Mouse (Mus musculus) gastrocnemius, postnatal 14 days (tissue): ENCODE data around the gene Csgalnact2. TPM values are rescaled to one million over a fixed set of nuclear protein-coding genes. Genes with fewer than 3 reads are reported as not detected.

Experiments
- DNase-seq: peaks from one replicate; pipeline ENCODE4 v3.0.0; 2021; ENCODE audit warnings: mixed read lengths
- intact Hi-C: fragments of 180-260 bp; cut with DNase I; formaldehyde crosslinking; loops from one replicate; pipeline ENCODE4 v1.15.1; 2025; ENCODE audit warnings: low total_unique reads
- total RNA-seq, 2 experiments: library from RNA; stranded (reverse); gene quantifications; 2 replicates each; pipeline ENCODE4 v1.2.3; 2021

Gene Csgalnact2
- total RNA-seq, 2 experiments from 2014 or later = 21.4 to 22.1 TPM

DNA sequence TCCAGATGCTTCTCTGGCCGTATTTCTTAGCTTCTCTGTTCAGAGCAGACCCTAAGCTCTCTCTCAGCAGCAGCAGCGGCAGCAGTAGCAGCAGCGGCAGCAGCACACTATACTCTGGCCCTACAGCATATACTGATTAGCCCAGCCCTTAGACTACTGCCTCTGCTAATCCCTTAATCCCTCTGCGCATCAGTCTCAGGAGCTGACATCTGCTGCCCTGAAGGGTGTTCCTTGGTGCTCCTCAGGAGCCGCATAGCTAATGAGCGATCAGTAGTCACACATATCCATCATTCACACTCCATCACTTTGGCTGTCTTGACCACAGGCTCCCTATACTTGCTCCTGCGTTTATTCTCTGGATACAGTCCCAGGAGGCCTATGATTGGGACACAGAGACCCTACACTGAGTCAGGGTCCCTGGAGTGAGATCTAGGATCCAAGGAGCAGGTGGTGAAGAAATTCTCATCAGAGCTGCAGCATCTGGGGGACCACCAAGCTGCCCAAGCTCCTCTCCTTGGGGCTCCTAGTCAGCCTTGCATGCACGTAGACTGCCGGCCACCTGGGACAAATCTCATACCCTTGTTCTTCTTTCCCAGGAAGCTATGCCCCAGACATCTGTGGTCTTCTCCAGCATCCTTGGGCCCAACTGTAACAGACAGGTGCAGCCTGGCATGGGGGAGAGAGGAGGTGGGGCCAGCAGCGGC, 59.0 kb downstream of the Csgalnact2 start:
- intact Hi-C loops = no loop called here
- DNase-seq = no peak

DNA sequence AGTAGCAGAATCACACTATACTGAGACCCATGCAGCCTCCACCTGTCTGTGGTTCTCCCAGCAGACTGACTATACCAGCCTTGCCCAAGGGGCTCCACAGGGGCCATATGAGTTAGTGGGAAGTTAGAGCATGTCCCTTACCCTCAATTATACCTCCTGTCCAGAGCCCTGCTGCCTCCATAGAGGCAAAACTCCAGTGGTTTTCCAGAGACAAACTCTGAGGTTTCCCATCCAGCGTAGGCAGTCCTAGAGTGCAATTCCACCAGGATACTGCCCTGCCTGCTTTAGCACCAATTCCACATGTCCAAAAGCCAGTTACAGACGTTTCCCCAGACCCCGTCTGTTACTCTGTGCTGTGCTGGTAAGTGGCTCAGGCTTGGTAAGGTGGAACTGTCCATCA, 59.6 kb downstream of the Csgalnact2 start:
- no peak for DNase-seq
- intact Hi-C loops = no loop called here

DNA sequence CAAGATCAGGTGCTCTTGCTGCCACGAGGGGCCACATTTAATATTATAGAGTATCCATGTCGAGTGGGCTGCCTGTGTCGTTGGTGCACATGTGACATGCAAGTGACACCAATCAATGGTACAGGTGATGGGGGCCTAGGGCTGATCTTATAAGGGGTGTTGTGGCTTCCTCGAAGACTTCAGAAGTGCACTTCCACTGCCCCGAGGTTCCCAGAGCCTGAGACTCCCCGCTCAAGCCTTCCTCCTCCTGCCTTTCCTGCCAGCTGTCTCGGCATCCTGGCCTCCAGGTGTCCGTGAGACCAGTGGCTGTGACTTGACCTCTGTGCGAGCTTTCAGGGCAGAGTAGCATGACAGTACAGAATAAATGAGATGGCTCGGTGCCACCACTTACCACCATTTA, 60.2 kb downstream of the Csgalnact2 start:
- intact Hi-C loops = no loop called here
- no peak for DNase-seq

GRCm38 (mm10) chr6:118077421-118077820, 61.5 kb downstream of the Csgalnact2 start:
- DNase-seq = no peak
- intact Hi-C loops = no loop called here

DNA sequence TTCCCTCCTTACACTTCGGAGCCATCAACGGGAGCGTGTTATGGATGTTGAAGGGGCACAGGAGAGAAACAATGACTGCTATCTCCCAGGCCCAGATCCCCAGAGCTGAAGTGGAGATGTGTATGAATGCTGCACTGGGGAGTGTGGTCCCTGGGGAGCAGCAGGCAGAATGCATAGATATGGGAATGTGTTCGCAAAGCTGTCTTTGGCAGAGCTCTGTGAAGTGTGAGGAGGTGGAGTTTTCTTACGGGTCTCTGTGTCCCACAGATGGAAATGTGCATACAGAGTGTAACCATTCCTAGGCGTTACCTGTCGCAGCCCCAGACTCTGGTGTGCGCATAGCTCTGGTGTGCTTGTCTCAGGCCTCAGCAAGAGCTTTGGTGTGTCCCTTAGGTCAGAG, 62.2 kb downstream of the Csgalnact2 start:
- intact Hi-C loops = no loop called here
- DNase-seq = no peak

- intact Hi-C loops = no loop called here
- DNase-seq = no peak
These were observed 62.7 kb downstream of the Csgalnact2 start for GRCm38 (mm10) chr6:118076256-118076655.

GRCm38 (mm10) chr6:118074151-118074550, 64.8 kb downstream of the Csgalnact2 start:
- intact Hi-C loops = no loop called here
- DNase-seq = no peak

GRCm38 (mm10) chr6:118072176-118072575, 66.8 kb downstream of the Csgalnact2 start:
- no peak for DNase-seq
- intact Hi-C loops = no loop called here

DNA sequence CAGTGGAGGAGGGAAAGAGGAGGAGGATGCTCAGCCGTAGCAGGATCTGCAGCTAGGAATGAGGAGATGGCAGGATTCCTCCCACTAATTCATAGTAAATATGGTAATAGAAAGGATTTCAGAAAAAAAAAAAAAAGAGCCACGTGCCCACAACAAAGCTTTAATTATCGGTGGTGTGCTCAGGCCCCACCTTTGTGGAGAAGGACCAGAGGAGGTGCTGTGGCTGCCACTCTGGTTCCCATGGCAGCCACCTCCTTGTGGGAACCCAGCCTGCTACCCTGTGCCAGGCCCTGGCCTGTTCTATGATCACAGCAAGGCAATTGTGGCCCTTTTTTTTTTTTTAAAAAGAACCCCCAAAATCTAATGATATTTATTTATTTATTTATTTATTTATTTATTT, 67.5 kb downstream of the Csgalnact2 start:
- DNase-seq = no peak
- intact Hi-C loops = no loop called here

DNA sequence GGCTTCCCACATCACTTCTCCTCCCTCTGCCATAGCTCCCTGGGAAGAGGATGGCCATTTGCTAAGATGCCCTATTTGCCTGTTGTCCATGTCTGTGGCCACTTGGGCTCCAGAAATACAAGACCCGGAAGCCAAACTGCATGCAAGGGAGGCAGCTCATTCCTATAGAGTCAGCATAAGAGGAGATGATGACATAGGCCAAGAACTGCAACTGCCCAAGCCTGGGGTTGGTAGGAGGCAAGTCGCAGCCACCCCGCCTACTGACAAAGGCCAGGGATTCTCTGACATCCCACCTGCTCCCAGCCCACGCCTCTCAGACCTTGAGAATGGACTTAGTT, 68.0 kb downstream of the Csgalnact2 start:
- intact Hi-C loops = no loop called here
- no peak for DNase-seq

GRCm38 (mm10) chr6:118070321-118071012, 68.5 kb downstream of the Csgalnact2 start:
- DNase-seq = no peak
- intact Hi-C loops = no loop called here

DNA sequence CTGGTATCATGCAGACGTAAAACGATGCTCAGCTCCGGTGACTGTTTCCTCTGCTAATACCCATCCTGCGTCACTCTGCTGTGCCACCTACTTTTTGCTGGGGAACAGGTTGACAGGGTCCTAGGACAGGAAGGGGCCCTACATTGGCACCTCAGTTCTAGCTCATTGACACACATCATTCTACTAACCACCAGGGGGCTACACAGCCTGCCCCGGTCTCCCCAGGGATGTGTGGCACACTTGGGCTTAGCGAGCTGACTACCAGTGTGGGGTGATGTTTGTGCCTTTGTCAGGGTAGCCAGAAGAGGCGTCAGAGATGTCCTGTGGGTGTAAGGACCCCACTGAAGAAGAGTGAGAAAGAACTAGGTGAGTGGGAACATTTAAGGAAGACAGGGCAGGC, 71.2 kb downstream of the Csgalnact2 start:
- intact Hi-C loops = no loop called here
- DNase-seq = no peak

GRCm38 (mm10) chr6:118066199-118067081, 72.5 kb downstream of the Csgalnact2 start:
- peak; percentile 49 for DNase-seq
- intact Hi-C loops = no loop called here

DNA sequence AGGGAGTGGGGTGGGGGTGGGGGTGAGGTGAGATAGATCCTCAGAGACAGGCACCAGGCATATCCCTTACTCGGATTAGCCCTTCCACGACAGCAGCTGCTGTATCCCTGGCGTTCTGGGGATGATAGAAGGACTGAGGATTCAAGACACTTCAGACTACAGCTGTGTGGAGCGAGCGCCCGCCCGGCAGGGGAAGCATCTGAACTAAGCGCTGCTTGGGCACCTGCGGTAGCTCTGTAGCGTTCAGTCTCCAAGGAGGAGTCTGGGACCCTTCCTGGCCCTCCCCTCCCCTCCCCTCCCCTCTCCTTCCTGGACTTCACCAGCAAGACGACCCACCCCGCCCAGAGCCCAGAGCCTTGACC, 73.1 kb downstream of the Csgalnact2 start:
- no peak for DNase-seq
- intact Hi-C loops = no loop called here

DNA sequence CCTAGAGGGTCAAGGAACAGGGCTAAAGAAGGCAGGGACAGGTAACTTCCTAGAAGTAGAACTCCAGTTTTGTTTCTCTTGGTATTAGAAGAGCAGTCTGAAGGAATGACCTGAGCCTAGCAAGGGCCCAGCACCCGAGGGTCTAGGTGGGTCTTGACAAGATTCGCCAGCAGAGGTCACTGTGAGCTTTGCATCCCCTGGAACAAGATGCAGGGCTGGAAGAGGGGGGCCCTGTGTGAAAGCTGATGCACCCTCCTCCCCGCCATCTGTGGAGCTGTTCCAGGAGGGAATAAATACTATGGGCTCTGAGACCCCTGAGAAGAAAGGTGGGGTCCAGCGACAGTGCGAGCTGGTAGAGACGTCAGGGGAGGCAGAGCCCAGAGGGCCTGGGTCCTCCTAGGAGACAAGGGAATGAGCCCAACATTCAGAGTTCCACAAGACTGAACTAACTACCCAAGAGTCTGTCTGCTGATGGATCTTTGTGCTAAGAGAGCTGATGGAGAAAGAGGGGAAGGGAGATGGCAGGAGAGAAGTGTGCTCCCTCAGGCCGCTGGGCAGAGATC, 73.9 kb downstream of the Csgalnact2 start:
- DNase-seq = peak; percentile 47
- intact Hi-C loops = no loop called here

DNA sequence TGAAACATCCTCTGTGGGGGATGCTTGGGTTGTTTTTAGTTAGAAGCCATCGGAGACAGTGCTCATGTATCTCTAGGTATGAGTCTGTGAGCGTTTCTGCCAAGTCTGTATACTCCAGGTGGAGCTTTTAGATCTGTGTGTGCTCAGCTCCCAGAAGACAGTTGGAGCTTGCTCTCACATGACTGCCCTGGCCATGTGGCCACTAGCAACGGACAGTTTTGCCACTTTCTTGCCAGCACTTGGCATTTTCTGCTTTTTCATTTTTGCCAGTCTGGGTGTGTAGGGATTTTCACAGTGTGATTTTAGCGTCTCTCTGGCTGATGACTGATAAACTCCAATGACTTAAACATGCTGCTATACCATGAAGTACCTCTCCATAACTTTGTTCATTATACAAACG, 75.7 kb downstream of the Csgalnact2 start:
- intact Hi-C loops = no loop called here

DNA sequence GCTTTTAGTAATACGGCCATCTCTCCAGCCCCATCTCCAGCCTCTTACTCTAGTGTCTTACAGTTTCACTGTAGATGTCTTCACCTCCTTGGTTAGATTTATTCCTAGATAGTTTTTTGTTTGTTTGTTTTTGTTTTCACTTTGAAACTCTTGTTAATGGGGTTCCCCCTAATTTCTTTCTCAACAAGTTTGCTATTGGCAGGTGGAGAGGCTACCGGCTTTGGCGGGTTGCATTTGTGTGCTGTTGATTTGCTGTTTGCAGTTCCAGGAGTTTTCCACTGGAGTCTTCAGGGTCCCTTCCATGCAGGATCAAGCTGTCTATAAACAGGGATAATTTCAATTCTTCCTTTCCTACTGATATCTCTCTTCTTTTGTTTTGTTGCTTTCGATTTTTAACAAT, 77.7 kb downstream of the Csgalnact2 start:
- no peak for DNase-seq
- intact Hi-C loops = no loop called here

More for the DNA sequence above, 75.7 kb downstream of the Csgalnact2 start:
- DNase-seq = no peak
